Mouse (Mus musculus) CD4-positive helper T cell, adult 2 months (primary cell): ENCODE results near the gene Gm42517.

Experiments used
- DNase-seq: peaks from one replicate; pipeline ENCODE4 v3.0.0-alpha.2; 2012; ENCODE audit warnings: low read depth, missing footprints, low spot score

Gene Gm42517

GRCm38 (mm10) chr5:108367871-108368332, at the start of gene Gm42517:
Gm42517 (minus strand) TSS chr5:108367922.
- no peak for DNase-seq

- DNase-seq: no peak
These were observed 47.0 kb upstream of the Gm42517 start for GRCm38 (mm10) chr5:108414711-108415110.

GRCm38 (mm10) chr5:108406977-108407376, 39.3 kb upstream of the Gm42517 start:
- DNase-seq: no peak

- DNase-seq: no peak
These were observed 37.7 kb upstream of the Gm42517 start for GRCm38 (mm10) chr5:108405460-108405859.

- DNase-seq: no peak
These were observed 35.7 kb upstream of the Gm42517 start for GRCm38 (mm10) chr5:108403453-108403852.

- DNase-seq: no peak
These were observed 22.0 kb upstream of the Gm42517 start for GRCm38 (mm10) chr5:108389744-108390143.

- no peak for DNase-seq
These were observed 20.5 kb upstream of the Gm42517 start, which contains the start of gene Pde6b for GRCm38 (mm10) chr5:108388201-108388600. Pde6b (plus strand) TSS chr5:108388391.

GRCm38 (mm10) chr5:108386449-108386848, 18.7 kb upstream of the Gm42517 start:
- no peak for DNase-seq

GRCm38 (mm10) chr5:108385632-108386031, 17.9 kb upstream of the Gm42517 start:
- no peak for DNase-seq

GRCm38 (mm10) chr5:108378346-108378745, 10.6 kb upstream of the Gm42517 start:
- no peak for DNase-seq

- no peak for DNase-seq
These were observed 8.3 kb upstream of the Gm42517 start for GRCm38 (mm10) chr5:108376059-108376458.

GRCm38 (mm10) chr5:108374079-108374478, 6.4 kb upstream of the Gm42517 start:
- DNase-seq: no peak

GRCm38 (mm10) chr5:108369964-108370363, 2.2 kb upstream of the Gm42517 start:
- DNase-seq: no peak

- no peak for DNase-seq
These were observed 1.3 kb upstream of the Gm42517 start for GRCm38 (mm10) chr5:108368851-108369621.

GRCm38 (mm10) chr5:108368446-108368845, 724 bp upstream of the Gm42517 start:
- DNase-seq: no peak

GRCm38 (mm10) chr5:108366984-108367841, 509 bp downstream of the Gm42517 start:
- peak; percentile 14 for DNase-seq

- no peak for DNase-seq
These were observed 1.3 kb downstream of the Gm42517 start for GRCm38 (mm10) chr5:108366328-108366983.

GRCm38 (mm10) chr5:108362330-108362729, 5.4 kb downstream of the Gm42517 start:
- no peak for DNase-seq

GRCm38 (mm10) chr5:108360211-108360610, 7.5 kb downstream of the Gm42517 start:
- no peak for DNase-seq

GRCm38 (mm10) chr5:108359491-108359890, 8.2 kb downstream of the Gm42517 start:
- DNase-seq: no peak

- no peak for DNase-seq
These were observed 9.9 kb downstream of the Gm42517 start for GRCm38 (mm10) chr5:108357862-108358261.

GRCm38 (mm10) chr5:108354056-108354455, 13.7 kb downstream of the Gm42517 start:
- DNase-seq: no peak
